Mouse (Mus musculus): ENCODE results near the gene Wfdc2. TPM values are rescaled to one million over a fixed set of nuclear protein-coding genes. Genes with fewer than 3 reads are reported as not detected.
"Not testable (repeated sequence)": the region's sequence is repeated elsewhere in the genome, so short reads cannot be mapped to it uniquely, and the experiment has no call there.

Gene Wfdc2
- polyA plus RNA-seq, 1 experiment from 2014 or later: 15.4 TPM

DNA sequence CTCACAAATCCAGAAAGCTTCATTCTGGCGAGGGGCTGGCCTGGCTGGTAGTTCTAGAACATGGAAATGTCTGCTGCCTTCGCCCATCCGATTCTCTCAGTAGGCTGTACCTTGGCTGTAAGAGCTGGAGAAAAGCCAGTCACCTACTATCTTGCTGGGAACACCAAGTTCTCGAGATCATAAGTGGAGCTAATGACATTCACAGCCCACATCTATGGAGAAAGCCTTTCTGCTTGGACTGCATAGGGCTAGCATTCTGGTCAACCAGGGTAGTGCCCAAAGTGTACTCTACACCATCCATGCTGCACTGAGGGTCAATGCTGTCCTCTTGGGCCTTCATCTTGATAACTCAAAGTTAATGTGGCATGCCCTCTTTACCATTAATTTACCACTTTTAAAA, 31.3 kb downstream of the Wfdc2 start, which contains the start of gene Eppin:
Eppin (minus strand) TSS at position 101 of the 400 bp plus-strand sequence.
- no peaks in the 10 kb centered on the region for H3K9me3 ChIP-seq (replicated peaks)
- H3K4me3 ChIP-seq: no peak within 1 kb of the TSS
- WGBS: 77% methylated on average over 4 of the region's 4 CpGs
- no peaks in the 10 kb centered on the region for H3K36me3 ChIP-seq (ENCODE audit: poor library complexity, severe bottlenecking)
- H3K27ac ChIP-seq: no peak within 1 kb of the TSS
- no peak within 1 kb of the TSS for H3K9ac ChIP-seq
- H3K4me1 ChIP-seq: no peaks in the 10 kb centered on the region
- no peaks in the 10 kb centered on the region for H3K27me3 ChIP-seq
- ATAC-seq: no peak
- no peak within 1 kb of the TSS for H3K4me2 ChIP-seq

DNA sequence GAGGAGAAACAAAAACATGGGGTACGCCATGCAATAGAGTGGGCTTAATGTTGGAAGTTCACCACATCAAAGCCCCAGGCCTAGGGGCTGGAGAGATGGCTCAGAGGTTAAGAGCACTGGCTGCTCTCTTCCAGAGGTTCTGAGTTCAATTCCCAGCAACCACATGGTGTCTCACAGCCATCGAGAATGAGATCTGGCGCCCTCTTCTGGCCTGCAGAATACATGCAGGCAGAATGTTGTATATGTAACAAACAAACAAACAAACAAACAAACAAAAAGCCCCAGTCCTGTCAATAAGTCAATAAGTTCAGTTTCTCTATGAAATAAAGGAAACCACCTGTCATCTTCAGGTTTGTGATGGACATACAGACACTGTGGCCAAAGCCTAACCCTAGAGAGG, 38.0 kb downstream of the Wfdc2 start:
- Histone ChIP-seq H3K4me3 (no peak overlapping the region), H3K4me1 (no peaks in the 10 kb centered on the region), H3K4me2 (no peak overlapping the region), H3K9ac (no peak overlapping the region), H3K27me3 (no peaks in the 10 kb centered on the region), H3K36me3 (ENCODE audit: poor library complexity, severe bottlenecking) (no peaks in the 10 kb centered on the region), H3K9me3 (replicated peaks) (peaks cover 9% of the 10 kb centered on the region), H3K27ac (no peak overlapping the region)
- ATAC-seq: no peak
- WGBS: 73% methylated on average over 3 of the region's 3 CpGs

- Histone ChIP-seq H3K4me1 (no peaks in the 10 kb centered on the region), H3K9me3 (replicated peaks) (peaks cover 9% of the 10 kb centered on the region), H3K36me3 (ENCODE audit: poor library complexity, severe bottlenecking) (no peaks in the 10 kb centered on the region), H3K27me3 (no peaks in the 10 kb centered on the region), H3K9ac (no peak overlapping the region), H3K4me3 (no peak overlapping the region), H3K27ac (no peak overlapping the region), H3K4me2 (no peak overlapping the region)
- 91% methylated on average over 3 of the region's 3 CpGs for WGBS
- ATAC-seq: no peak
Measured at GRCm38 (mm10) chr2:164603482-164603881, 41.3 kb downstream of the Wfdc2 start.

GRCm38 (mm10) chr2:164604411-164604810, 42.2 kb downstream of the Wfdc2 start:
- no peak for ATAC-seq
- H3K36me3 ChIP-seq (ENCODE audit: poor library complexity, severe bottlenecking): no peaks in the 10 kb centered on the region
- WGBS: 92% methylated on average over 8 of the region's 8 CpGs
- H3K9ac ChIP-seq: no peak overlapping the region
- H3K9me3 ChIP-seq (replicated peaks): peaks cover 9% of the 10 kb centered on the region
- no peak overlapping the region for H3K4me3 ChIP-seq
- H3K4me1 ChIP-seq: no peaks in the 10 kb centered on the region
- no peak overlapping the region for H3K4me2 ChIP-seq
- H3K27me3 ChIP-seq: no peaks in the 10 kb centered on the region
- no peak overlapping the region for H3K27ac ChIP-seq

DNA sequence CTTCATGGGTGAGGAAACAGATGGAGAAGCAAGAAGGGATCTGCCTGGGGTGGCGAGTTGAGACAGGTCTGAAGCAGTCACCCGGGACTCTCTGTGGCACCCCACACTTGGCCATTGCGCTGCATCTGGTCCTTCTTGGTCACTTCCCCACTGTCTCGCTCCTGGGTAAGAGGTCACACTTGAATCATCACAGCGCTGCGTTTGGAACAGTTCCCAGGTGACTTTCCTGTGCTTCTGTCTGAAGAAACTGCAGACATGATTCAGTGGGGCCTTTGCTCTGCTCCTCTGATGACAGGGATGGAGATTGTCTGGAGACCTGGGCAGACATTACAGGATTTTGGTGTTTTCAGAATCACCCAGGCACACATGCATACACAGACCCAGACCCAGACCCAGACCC, 46.6 kb downstream of the Wfdc2 start:
- Histone ChIP-seq H3K36me3 (ENCODE audit: poor library complexity, severe bottlenecking) (no peaks in the 10 kb centered on the region), H3K4me1 (no peaks in the 10 kb centered on the region), H3K9me3 (replicated peaks) (peaks cover under 1% of the 10 kb centered on the region; the same call in 1 of the 2 replicates), H3K27ac (no peak overlapping the region), H3K4me3 (no peak overlapping the region), H3K4me2 (no peak overlapping the region), H3K9ac (no peak overlapping the region), H3K27me3 (no peaks in the 10 kb centered on the region)
- ATAC-seq: no peak
- WGBS: 87% methylated on average over 6 of the region's 6 CpGs

GRCm38 (mm10) chr2:164613471-164613870, 51.3 kb downstream of the Wfdc2 start, which contains the start of the genes Wfdc6b and Wfdc8:
Wfdc6b (plus strand) TSS chr2:164613522.
Wfdc8 (minus strand) TSS chr2:164613626.
- H3K27ac ChIP-seq; H3K4me2 ChIP-seq; H3K27me3 ChIP-seq; H3K9ac ChIP-seq; ATAC-seq; H3K4me3 ChIP-seq; H3K36me3 ChIP-seq (ENCODE audit: poor library complexity, severe bottlenecking); H3K4me1 ChIP-seq; H3K9me3 ChIP-seq (replicated peaks): not testable (repeated sequence)
- WGBS: 60% methylated on average over 8 of the region's 8 CpGs

- H3K4me3 ChIP-seq: no peak overlapping the region
- no peak for ATAC-seq
- no peak overlapping the region for H3K27ac ChIP-seq
- H3K9ac ChIP-seq: no peak overlapping the region
- H3K36me3 ChIP-seq (ENCODE audit: poor library complexity, severe bottlenecking): no peaks in the 10 kb centered on the region
- WGBS: 97% methylated on average over 3 of the region's 3 CpGs
- no peaks in the 10 kb centered on the region for H3K9me3 ChIP-seq (replicated peaks)
- no peak overlapping the region for H3K4me2 ChIP-seq
- H3K4me1 ChIP-seq: no peaks in the 10 kb centered on the region
- H3K27me3 ChIP-seq: no peaks in the 10 kb centered on the region
Measured at GRCm38 (mm10) chr2:164615386-164615785, 53.2 kb downstream of the Wfdc2 start.

Other genes starting within 250 kb of the Wfdc2 start
- gene Svs6, start 245.7 kb upstream of the Wfdc2 start, polyA plus RNA-seq (2015; fragmentation: Nextera tagmentation; extraction: Ambion mirVana): not detected in 2 replicates
- not detected in 2 replicates for gene Svs5, start 229.7 kb upstream of the Wfdc2 start, polyA plus RNA-seq (2015; fragmentation: Nextera tagmentation; extraction: Ambion mirVana)
- not detected in 2 replicates for gene Slpi, start 173.3 kb upstream of the Wfdc2 start, polyA plus RNA-seq (2015; fragmentation: Nextera tagmentation; extraction: Ambion mirVana)
- gene Rbpjl, start 159.3 kb upstream of the Wfdc2 start, polyA plus RNA-seq (2015; fragmentation: Nextera tagmentation; extraction: Ambion mirVana): not detected in 2 replicates
- 0.15 and 0.45 TPM in 2 replicates for gene Matn4, start 157.3 kb upstream of the Wfdc2 start, polyA plus RNA-seq (2015; fragmentation: Nextera tagmentation; extraction: Ambion mirVana)
- 7.9 and 8.6 TPM in 2 replicates for gene Sdc4, start 118.5 kb upstream of the Wfdc2 start, polyA plus RNA-seq (2015; fragmentation: Nextera tagmentation; extraction: Ambion mirVana)
- 71.8 and 72.4 TPM in 2 replicates for gene Sys1, start 105.4 kb upstream of the Wfdc2 start, polyA plus RNA-seq (2015; fragmentation: Nextera tagmentation; extraction: Ambion mirVana)
- 3.6 and 3.7 TPM in 2 replicates for gene Gm20458, start 101.4 kb upstream of the Wfdc2 start, polyA plus RNA-seq (2015; fragmentation: Nextera tagmentation; extraction: Ambion mirVana)
- gene Trp53tg5, start 88.7 kb upstream of the Wfdc2 start, polyA plus RNA-seq (2015; fragmentation: Nextera tagmentation; extraction: Ambion mirVana): not detected in 2 replicates
- 6.3 and 7.3 TPM in 2 replicates for gene Dbndd2, start 76.3 kb upstream of the Wfdc2 start, polyA plus RNA-seq (2015; fragmentation: Nextera tagmentation; extraction: Ambion mirVana)
- gene Pigt, start 64.9 kb upstream of the Wfdc2 start, polyA plus RNA-seq (2015; fragmentation: Nextera tagmentation; extraction: Ambion mirVana): 47.2 and 52.2 TPM in 2 replicates
- not detected in 2 replicates for gene Spint3, start 11.0 kb downstream of the Wfdc2 start, polyA plus RNA-seq (2015; fragmentation: Nextera tagmentation; extraction: Ambion mirVana)
- gene Wfdc6a, start 23.0 kb downstream of the Wfdc2 start, polyA plus RNA-seq (2015; fragmentation: Nextera tagmentation; extraction: Ambion mirVana): not detected in 2 replicates
- not detected in 2 replicates for gene Eppin, start 31.2 kb downstream of the Wfdc2 start, polyA plus RNA-seq (2015; fragmentation: Nextera tagmentation; extraction: Ambion mirVana)
- gene Wfdc6b, start 51.1 kb downstream of the Wfdc2 start, polyA plus RNA-seq (2015; fragmentation: Nextera tagmentation; extraction: Ambion mirVana): not detected in 2 replicates
- not detected in 2 replicates for gene Wfdc8, start 51.2 kb downstream of the Wfdc2 start, polyA plus RNA-seq (2015; fragmentation: Nextera tagmentation; extraction: Ambion mirVana)
- not detected in 2 replicates for gene Wfdc16, start 76.4 kb downstream of the Wfdc2 start, polyA plus RNA-seq (2015; fragmentation: Nextera tagmentation; extraction: Ambion mirVana)
- gene Wfdc10, start 93.6 kb downstream of the Wfdc2 start, polyA plus RNA-seq (2015; fragmentation: Nextera tagmentation; extraction: Ambion mirVana): not detected in 2 replicates
- gene Wfdc9, start 94.2 kb downstream of the Wfdc2 start, polyA plus RNA-seq (2015; fragmentation: Nextera tagmentation; extraction: Ambion mirVana): not detected in 2 replicates
- gene Wfdc11, start 111.7 kb downstream of the Wfdc2 start, polyA plus RNA-seq (2015; fragmentation: Nextera tagmentation; extraction: Ambion mirVana): not detected in 2 replicates
- not detected in 2 replicates for gene Wfdc13, start 122.7 kb downstream of the Wfdc2 start, polyA plus RNA-seq (2015; fragmentation: Nextera tagmentation; extraction: Ambion mirVana)
- gene Spint4, start 136.1 kb downstream of the Wfdc2 start, polyA plus RNA-seq (2015; fragmentation: Nextera tagmentation; extraction: Ambion mirVana): not detected in 2 replicates
- not detected in 2 replicates for gene Spint5, start 152.9 kb downstream of the Wfdc2 start, polyA plus RNA-seq (2015; fragmentation: Nextera tagmentation; extraction: Ambion mirVana)
- gene Wfdc3, start 183.5 kb downstream of the Wfdc2 start, polyA plus RNA-seq (2015; fragmentation: Nextera tagmentation; extraction: Ambion mirVana): 0.92 and 1.4 TPM in 2 replicates
- gene Dnttip1, start 183.6 kb downstream of the Wfdc2 start, polyA plus RNA-seq (2015; fragmentation: Nextera tagmentation; extraction: Ambion mirVana): 75.2 and 80.2 TPM in 2 replicates
- gene Ube2c, start 207.5 kb downstream of the Wfdc2 start, polyA plus RNA-seq (2015; fragmentation: Nextera tagmentation; extraction: Ambion mirVana): 476 and 507 TPM in 2 replicates
- gene Tnnc2, start 217.6 kb downstream of the Wfdc2 start, polyA plus RNA-seq (2015; fragmentation: Nextera tagmentation; extraction: Ambion mirVana): not detected in 2 replicates
- gene Snx21, start 223.4 kb downstream of the Wfdc2 start, polyA plus RNA-seq (2015; fragmentation: Nextera tagmentation; extraction: Ambion mirVana): 14.7 and 15.4 TPM in 2 replicates
- gene Acot8, start 242.5 kb downstream of the Wfdc2 start, polyA plus RNA-seq (2015; fragmentation: Nextera tagmentation; extraction: Ambion mirVana): 16.5 and 17.0 TPM in 2 replicates
- gene Zswim3, start 242.7 kb downstream of the Wfdc2 start, polyA plus RNA-seq (2015; fragmentation: Nextera tagmentation; extraction: Ambion mirVana): 11.7 and 12.1 TPM in 2 replicates

All from forebrain, embryonic 13.5 days (tissue).